Mouse (Mus musculus) ES-E14 (cell line): ENCODE data around the gene Lamtor2. TPM values are rescaled to one million over a fixed set of nuclear protein-coding genes. Genes with fewer than 3 reads are reported as not detected.

Experiments used
- DNase-seq: peaks from one replicate; pipeline ENCODE4 v3.0.0-alpha.2; 2013; ENCODE audit warnings: low read depth, low spot score
- H3K27ac ChIP-seq: 2 replicates; pipeline ENCODE4 v1.5.1; 2012; ENCODE audit warnings: low read depth, mild to moderate bottlenecking, low read length, moderate library complexity, mixed read lengths; ENCODE audit not compliant: poor library complexity, insufficient read depth, severe bottlenecking
- H3K36me3 ChIP-seq: 2 replicates; pipeline ENCODE4 v1.6.1; 2012; ENCODE audit warnings: mild to moderate bottlenecking, low read length, moderate library complexity, mixed read lengths; ENCODE audit not compliant: control insufficient read depth, poor library complexity, insufficient read depth, severe bottlenecking
- H3K4me1 ChIP-seq, 2 experiments: fragments of 150-350 bp in 1 of 2; sonication (generic) in 1 of 2; 2 replicates each; pipeline ENCODE4 v1.6.1; 2012; ENCODE audit warnings: low read length in 2 of 2, mild to moderate bottlenecking in 1 of 2, mixed read lengths in 1 of 2; ENCODE audit not compliant: control insufficient read depth in 2 of 2, insufficient read depth in 2 of 2, poor library complexity in 1 of 2
- H3K4me3 ChIP-seq, 2 experiments: fragments of 150-350 bp in 1 of 2; sonication (generic) in 1 of 2; 2 replicates each; pipeline ENCODE4 v1.5.1; 2012; ENCODE audit warnings: low read length in 2 of 2, low read depth in 1 of 2, mild to moderate bottlenecking in 1 of 2, mixed read lengths in 1 of 2; ENCODE audit not compliant: insufficient read depth in 1 of 2, poor library complexity in 1 of 2, severe bottlenecking in 1 of 2
- H3K9ac ChIP-seq: 2 replicates; pipeline ENCODE4 v1.6.1; 2012; ENCODE audit warnings: low read depth, mild to moderate bottlenecking, low read length, mixed read lengths; ENCODE audit not compliant: poor library complexity, insufficient read depth, severe bottlenecking
- H3K9me3 ChIP-seq: fragments of 150-350 bp; sonication (generic); 2 replicates; pipeline ENCODE4 v1.6.1; 2012; ENCODE audit warnings: low read depth, mild to moderate bottlenecking, low read length; ENCODE audit not compliant: control insufficient read depth, insufficient read depth
- CHD2 ChIP-seq: IDR thresholded peaks from 2 replicates; pipeline ENCODE4 v1.6.1; 2014; ENCODE audit warnings: mild to moderate bottlenecking, low read depth, low read length, inconsistent platforms
- HCFC1 ChIP-seq: IDR thresholded peaks from 2 replicates; pipeline ENCODE4 v1.6.1; 2012; ENCODE audit warnings: low read length, inconsistent platforms, borderline replicate concordance; ENCODE audit not compliant: insufficient read depth
- MAFK ChIP-seq: IDR thresholded peaks from 2 replicates; pipeline ENCODE4 v1.6.1; 2014; ENCODE audit warnings: mild to moderate bottlenecking, low read depth, low read length, inconsistent platforms; ENCODE audit not compliant: insufficient read depth
- ZC3H11A ChIP-seq: IDR thresholded peaks from 2 replicates; pipeline ENCODE4 v1.6.1; 2012; ENCODE audit warnings: low read depth, mild to moderate bottlenecking, inconsistent platforms, low read length, borderline replicate concordance
- ZNF384 ChIP-seq: IDR thresholded peaks from 2 replicates; pipeline ENCODE4 v1.6.1; 2012; ENCODE audit warnings: low read depth, low read length, inconsistent platforms
- in situ Hi-C, 2 experiments: fragments of 600-800 bp; cut with MboI; formaldehyde crosslinking; loops; one replicate each; pipeline ENCODE4 v1.15.1; 2025; ENCODE audit warnings: low sequenced_read_pairs in 2 of 2, inconsistent platforms in 1 of 2; ENCODE audit not compliant: unreplicated experiment in 2 of 2
- total RNA-seq: library from RNA; depleted of rRNA; stranded (reverse); fragments of 300-350 nt; gene quantifications from 2 replicates; pipeline ENCODE4 v1.2.3, GENCODE M21; 2012; rRNA removed

Gene Lamtor2
- total RNA-seq, 1 experiment = 108 TPM

- Histone ChIP-seq H3K36me3 (no peaks in the 10 kb centered on the region), H3K4me1 (peaks cover 2 to 20% of the 10 kb centered on the region in 2 experiments; a peak in 3 of 4 replicates), H3K9me3 (no peaks in the 10 kb centered on the region), H3K9ac (no peak overlapping the region), H3K4me3 (no peak overlapping the region), H3K27ac (no peak overlapping the region)
- no peak for DNase-seq
- in situ Hi-C loops = no loop called here
- TF ChIP-seq MAFK (no peak), HCFC1 (no peak)
Observed at GRCm38 (mm10) chr3:88500655-88501365, 52.1 kb downstream of the Lamtor2 start.

GRCm38 (mm10) chr3:88500087-88500486 is 52.8 kb downstream of the Lamtor2 start:
- TF ChIP-seq ZC3H11A (no peak), ZNF384 (no peak), HCFC1 (no peak), MAFK (no peak), CHD2 (no peak)
- Histone ChIP-seq H3K27ac (no peak overlapping the region), H3K9me3 (no peaks in the 10 kb centered on the region), H3K4me3 (no peak overlapping the region), H3K36me3 (no peaks in the 10 kb centered on the region), H3K9ac (no peak overlapping the region), H3K4me1 (peaks cover 2 to 19% of the 10 kb centered on the region in 2 experiments; a peak in 3 of 4 replicates)
- no peak for DNase-seq
- in situ Hi-C loops = no loop called here

Other genes with a start within 250 kb of the Lamtor2 start
- gene Glmp, start 228.1 kb downstream of the Lamtor2 start, total RNA-seq = 147 and 226 TPM in 2 replicates
- gene Tmem79, start 216.9 kb downstream of the Lamtor2 start, total RNA-seq = 24.3 and 39.5 TPM in 2 replicates
- gene Smg5, start 216.8 kb downstream of the Lamtor2 start, total RNA-seq = 182 and 230 TPM in 2 replicates
- gene Paqr6, start 188.5 kb downstream of the Lamtor2 start, total RNA-seq = 1.6 and 2.2 TPM in 2 replicates
- 2.6 and 3.2 TPM in 2 replicates for gene Bglap3, start 180.3 kb downstream of the Lamtor2 start, total RNA-seq
- not detected in 2 replicates for gene Bglap2, start 174.4 kb downstream of the Lamtor2 start, total RNA-seq
- not detected in 2 replicates for gene Bglap, start 168.6 kb downstream of the Lamtor2 start, total RNA-seq
- gene Pmf1, start 142.7 kb downstream of the Lamtor2 start, total RNA-seq = 89.5 and 97.0 TPM in 2 replicates
- 13.6 and 17.1 TPM in 2 replicates for gene Slc25a44, start 127.9 kb downstream of the Lamtor2 start, total RNA-seq
- 8.8 and 10.1 TPM in 2 replicates for gene Sema4a, start 91.9 kb downstream of the Lamtor2 start, total RNA-seq
- 80.1 and 121 TPM in 2 replicates for gene Lmna, start 43.1 kb downstream of the Lamtor2 start, total RNA-seq
- gene Mex3a, start 20.7 kb downstream of the Lamtor2 start, total RNA-seq = 24.9 and 29.8 TPM in 2 replicates
- 2.1 and 4.0 TPM in 2 replicates for gene Rab25, start 4.8 kb downstream of the Lamtor2 start, total RNA-seq
- gene Ubqln4, start 684 bp upstream of the Lamtor2 start, total RNA-seq = 103 and 135 TPM in 2 replicates
- gene Ssr2, start 22.8 kb upstream of the Lamtor2 start, total RNA-seq = 827 and 1,221 TPM in 2 replicates
- 50.8 and 80.0 TPM in 2 replicates for gene Arhgef2, start 52.9 kb upstream of the Lamtor2 start, total RNA-seq
- not detected in 2 replicates for gene Rxfp4, start 100.1 kb upstream of the Lamtor2 start, total RNA-seq
- 85.5 and 112 TPM in 2 replicates for gene Khdc4, start 132.7 kb upstream of the Lamtor2 start, total RNA-seq
- gene Rit1, start 163.8 kb upstream of the Lamtor2 start, total RNA-seq = 10.7 and 18.3 TPM in 2 replicates
- 12.4 and 13.9 TPM in 2 replicates for gene Syt11, start 222.1 kb upstream of the Lamtor2 start, total RNA-seq